Mouse (Mus musculus): ENCODE data around the gene Gm45062.

- no peak for TF ChIP-seq CTCF (IDR thresholded peaks at IDR 0.05; ENCODE audit: low read depth, low read length)
- no peak for TF ChIP-seq EP300 (IDR thresholded peaks at IDR 0.05; ENCODE audit: insufficient read depth, low read depth, low read length)
Measured at GRCm38 (mm10) chr6:8545780-8546179, 286.5 kb downstream of the Gm45062 start.

Measured in ES-Bruce4 (cell line).